8 mouse cellular contexts compared by ENCODE assay signal in genomic region chr2:180334551-180334986, GRCm38 (mm10). TPM values are rescaled to one million over a fixed set of nuclear protein-coding genes. Genes with fewer than 3 reads are reported as not detected.
A peak's percentile ranks its signal among the peaks of the same experiment; 100 is the strongest.
DNase-seq lines count a peak whose midpoint lies in the region; ATAC-seq lines count a peak whose summit lies in the region.

Gene Gata5, minus strand, starts transcription at chr2:180334699.

- no peak for ATAC-seq in megakaryocyte, adult 5-6 weeks (ENCODE audit: poor library complexity, severe bottlenecking)
- peak; percentile 70 for ATAC-seq in limb, embryonic 11.5 days (ENCODE audit: insufficient number of reproducible peaks, low FRiP score, low TSS enrichment, low read depth)
- ATAC-seq in midbrain, embryonic 12.5 days (ENCODE audit: low FRiP score, low read depth) = peak; percentile 70

- peak within 1 kb of the TSS; percentile 88 for H3K4me3 ChIP-seq in megakaryocyte, embryonic 14.5 days (replicated peaks)
- peak within 1 kb of the TSS; percentile 35 for H3K4me3 ChIP-seq in limb, embryonic 11.5 days (ENCODE audit: low read depth, low read length)
- peak within 1 kb of the TSS; percentile 39 for H3K4me3 ChIP-seq in midbrain, embryonic 12.5 days

- H3K9ac ChIP-seq in limb, embryonic 11.5 days (ENCODE audit: low read length) = 0 out of 2 replicates have a peak within 1 kb of the TSS, but pooled peaks have one; percentile 27
- H3K9ac ChIP-seq in midbrain, embryonic 12.5 days (replicated peaks) = 0 out of 2 replicates have a peak within 1 kb of the TSS, but pooled peaks have one; percentile 15

- no peaks in the 10 kb centered on the region for H3K36me3 ChIP-seq in megakaryocyte, embryonic 14.5 days (replicated peaks; ENCODE audit: low read length)
- H3K36me3 ChIP-seq in limb, embryonic 11.5 days (ENCODE audit: control insufficient read depth, insufficient read depth, low read length) = no peaks in the 10 kb centered on the region
- no peaks in the 10 kb centered on the region for H3K36me3 ChIP-seq in midbrain, embryonic 12.5 days

- WGBS in limb, embryonic 11.5 days = 1% methylated on average over 26 of the region's 33 CpGs
- WGBS in midbrain, embryonic 12.5 days = under 1% methylated on average over 33 of the region's 33 CpGs

- peaks cover 76% of the 10 kb centered on the region for H3K4me1 ChIP-seq in megakaryocyte, embryonic 14.5 days
- peaks cover 6% of the 10 kb centered on the region for H3K4me1 ChIP-seq in limb, embryonic 11.5 days (ENCODE audit: control insufficient read depth, insufficient read depth, low read length)
- peaks cover 17% of the 10 kb centered on the region for H3K4me1 ChIP-seq in midbrain, embryonic 12.5 days

- no peaks in the 10 kb centered on the region for H3K9me3 ChIP-seq in megakaryocyte, embryonic 14.5 days
- H3K9me3 ChIP-seq in limb, embryonic 11.5 days (ENCODE audit: control insufficient read depth, low read length) = no peaks in the 10 kb centered on the region
- no peaks in the 10 kb centered on the region for H3K9me3 ChIP-seq in midbrain, embryonic 12.5 days

- H3K27me3 ChIP-seq in megakaryocyte, embryonic 14.5 days (replicated peaks) = peaks cover 95% of the 10 kb centered on the region
- H3K27me3 ChIP-seq in limb, embryonic 11.5 days (ENCODE audit: control insufficient read depth, insufficient read depth, low read length) = peaks cover 31% of the 10 kb centered on the region
- H3K27me3 ChIP-seq in midbrain, embryonic 12.5 days = peaks cover 97% of the 10 kb centered on the region

- peak; percentile 58 for DNase-seq in heart, postnatal 4 days
- peak; percentile 75 for DNase-seq in limb, embryonic 11.5 days (ENCODE audit: low spot score)
- DNase-seq in urinary bladder, postnatal 4 days (ENCODE audit: low spot score in 2 of 2) = peak; percentile 61 to 85
- DNase-seq in spleen, adult 12 weeks (ENCODE audit: low spot score) = no peak
- no peak for DNase-seq in layer of hippocampus, adult 11-12 months (ENCODE audit: low spot score)

- H3K27ac ChIP-seq in limb, embryonic 11.5 days (replicated peaks; ENCODE audit: low read depth, low read length) = no peak within 1 kb of the TSS
- H3K27ac ChIP-seq in midbrain, embryonic 12.5 days (replicated peaks) = no peak within 1 kb of the TSS

- H3K4me2 ChIP-seq in limb, embryonic 11.5 days (ENCODE audit: low read depth, severe bottlenecking) = peak within 1 kb of the TSS; percentile 60
- H3K4me2 ChIP-seq in midbrain, embryonic 12.5 days (replicated peaks) = peak within 1 kb of the TSS; percentile 60

RNA-seq across cellular contexts. Expression of gene Gata5, which starts in this region (rescaled TPM):
- polyA plus RNA-seq in megakaryocyte, embryonic 14.5 days (2012; ENCODE audit: insufficient read depth, low replicate concordance) = not detected in 2 replicates
- not detected in 2 replicates for total RNA-seq in megakaryocyte, adult 5-6 weeks (2015)
- total RNA-seq in megakaryocyte, adult 5-6 weeks (2017) = not detected in 2 replicates
- 1 to 10 TPM; 1.6 to 2.5 TPM for total RNA-seq in heart, postnatal 4 days (2021)
- 0.13 and 0.29 TPM in 2 replicates for polyA plus RNA-seq in limb, embryonic 11.5 days (2014; fragmentation: Nextera tagmentation; extraction: Ambion mirVana)
- polyA plus RNA-seq in midbrain, embryonic 12.5 days (2016; fragmentation: Nextera tagmentation; extraction: Ambion mirVana) = not detected in 2 replicates

Comparison
In these comparisons a context has a peak if more than half of its experiments do, and no peak if none do; other contexts are left out.
1. Peak in DNase-seq, ATAC-seq, H3K4me3 ChIP-seq, H3K9ac ChIP-seq and H3K4me2 ChIP-seq in limb, embryonic 11.5 days; RNA of the gene not detected or under 1 TPM.
2. Peak in ATAC-seq, H3K4me3 ChIP-seq, H3K9ac ChIP-seq and H3K4me2 ChIP-seq in midbrain, embryonic 12.5 days; RNA of the gene not detected or under 1 TPM.
3. H3K4me3 ChIP-seq: peak in every context shown above with its lines; median percentile 88 in megakaryocyte, embryonic 14.5 days; 39 in midbrain, embryonic 12.5 days; 35 in limb, embryonic 11.5 days.
4. DNase-seq: peak in heart, postnatal 4 days (single experiment) and urinary bladder, postnatal 4 days (2 of 2); none in spleen, adult 12 weeks (single experiment) and layer of hippocampus, adult 11-12 months (single experiment).